Mouse (Mus musculus) erythroblast, embryonic 14.5 days (primary cell): ENCODE data around the gene Tspan15.

Experiments used
- GATA1 ChIP-seq: IDR thresholded peaks from 2 replicates; pipeline ENCODE4 v1.6.1; 2012; ENCODE audit warnings: low read length, inconsistent platforms, mixed read lengths
- TAL1 ChIP-seq: IDR thresholded peaks from 3 replicates; pipeline ENCODE4 v1.6.1; 2012; ENCODE audit warnings: low read length, inconsistent platforms, mixed read lengths

GRCm38 (mm10) chr10:62218044-62218788 is 12.8 kb downstream of the Tspan15 start:
- TF ChIP-seq TAL1 = no peak
- no peak for TF ChIP-seq GATA1
